Mouse (Mus musculus): ENCODE measurements around the gene Uckl1. TPM values are rescaled to one million over a fixed set of nuclear protein-coding genes. Genes with fewer than 3 reads are reported as not detected.

Gene Uckl1
- polyA plus RNA-seq, 1 experiment from 2014 or later = 38.3 TPM

DNA sequence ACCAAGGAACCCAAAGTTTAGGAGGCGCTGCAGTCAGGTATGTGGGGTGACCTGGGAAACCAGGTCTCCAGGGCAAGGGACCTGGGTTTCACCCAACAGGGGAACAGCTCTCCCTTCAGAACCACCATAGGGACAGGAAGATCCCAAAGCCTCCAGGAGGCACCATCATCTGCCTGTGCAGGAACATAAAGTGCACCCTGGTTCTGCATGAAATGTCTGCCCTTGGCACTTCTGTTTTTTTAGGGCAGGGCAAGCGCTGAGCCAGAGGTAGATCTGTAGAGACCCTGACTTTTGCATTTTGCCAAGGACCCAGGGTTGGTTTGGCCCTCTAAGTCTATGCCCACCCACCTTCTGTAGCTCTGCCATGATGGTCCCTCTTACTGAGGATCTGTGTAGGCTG is 2.3 kb downstream of the Uckl1 start:
- H3K27ac ChIP-seq (ENCODE audit: low read depth) = no peak overlapping the region
- peaks cover 38% of the 10 kb centered on the region for H3K36me3 ChIP-seq (ENCODE audit: insufficient read depth)
- DNase-seq = peak; percentile 18
- no peak for TF ChIP-seq CTCF (IDR thresholded peaks at IDR 0.05; ENCODE audit: low read depth)
- peak overlapping the region; percentile 98; the same call in 1 of the 2 replicates for H3K4me2 ChIP-seq
- WGBS = 77% methylated on average over 2 of the region's 2 CpGs
- no peaks in the 10 kb centered on the region for H3K9me3 ChIP-seq (ENCODE audit: low read depth, low read length)
- H3K4me3 ChIP-seq (ENCODE audit: low read depth, low read length) = no peak overlapping the region
- no peaks in the 10 kb centered on the region for H3K27me3 ChIP-seq (ENCODE audit: insufficient read depth, low read length)
- H3K9ac ChIP-seq = peak overlapping the region; percentile 9; the same call in 1 of the 2 replicates
- ATAC-seq (ENCODE audit: insufficient read depth) = no peak
- peaks cover 8% of the 10 kb centered on the region for H3K4me1 ChIP-seq (ENCODE audit: insufficient read depth)

DNA sequence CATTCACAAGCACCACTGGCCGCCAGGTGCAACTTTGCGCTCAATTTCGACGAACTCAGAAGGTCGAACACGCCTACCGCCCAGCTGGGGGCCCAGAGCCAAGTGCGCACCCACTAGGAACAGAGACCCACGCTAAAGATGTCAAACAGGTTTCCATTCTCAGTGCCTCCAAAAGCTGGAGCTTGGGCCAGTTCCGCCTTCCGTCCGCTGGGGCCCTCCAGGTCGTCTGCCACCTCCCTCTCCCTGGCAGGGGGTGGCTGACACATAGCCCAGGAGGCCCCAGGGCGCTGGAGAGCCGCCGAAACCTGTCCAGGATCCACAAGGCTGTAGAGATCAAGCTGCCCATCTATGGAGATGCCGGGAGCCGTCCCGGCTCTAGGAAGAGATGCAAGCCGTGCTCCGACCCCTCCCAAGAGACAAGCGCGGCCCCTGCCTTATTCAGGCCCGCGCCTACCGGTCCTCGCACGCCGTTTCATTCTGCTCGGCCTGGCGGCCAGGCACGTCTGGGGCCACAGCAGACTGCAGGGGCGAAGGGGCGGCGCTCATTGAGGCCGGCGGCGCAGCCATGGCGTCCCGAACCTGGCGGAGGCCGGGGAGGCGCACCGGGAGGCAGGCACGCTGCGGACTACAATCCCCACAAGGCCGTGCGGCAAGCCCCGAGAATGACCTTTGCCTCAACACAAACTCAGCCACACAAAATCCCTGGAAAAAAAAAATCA is 3.1 kb downstream of the Uckl1 start:
- H3K4me1 ChIP-seq (ENCODE audit: insufficient read depth) = peaks cover 8% of the 10 kb centered on the region
- peak overlapping the region; percentile 79 for H3K4me3 ChIP-seq (ENCODE audit: low read depth, low read length)
- ATAC-seq (ENCODE audit: insufficient read depth) (peak; percentile 82), DNase-seq (peak; percentile 88)
- peak overlapping the region; percentile 94 for H3K27ac ChIP-seq (ENCODE audit: low read depth)
- no peaks in the 10 kb centered on the region for H3K9me3 ChIP-seq (ENCODE audit: low read depth, low read length)
- no peaks in the 10 kb centered on the region for H3K27me3 ChIP-seq (ENCODE audit: insufficient read depth, low read length)
- peak overlapping the region; percentile 98 for H3K4me2 ChIP-seq
- H3K9ac ChIP-seq = peak overlapping the region; percentile 84
- WGBS = 1% methylated on average over 49 of the region's 49 CpGs
- TF ChIP-seq CTCF (IDR thresholded peaks at IDR 0.05; ENCODE audit: low read depth) = no peak
- peaks cover 30% of the 10 kb centered on the region for H3K36me3 ChIP-seq (ENCODE audit: insufficient read depth)

DNA sequence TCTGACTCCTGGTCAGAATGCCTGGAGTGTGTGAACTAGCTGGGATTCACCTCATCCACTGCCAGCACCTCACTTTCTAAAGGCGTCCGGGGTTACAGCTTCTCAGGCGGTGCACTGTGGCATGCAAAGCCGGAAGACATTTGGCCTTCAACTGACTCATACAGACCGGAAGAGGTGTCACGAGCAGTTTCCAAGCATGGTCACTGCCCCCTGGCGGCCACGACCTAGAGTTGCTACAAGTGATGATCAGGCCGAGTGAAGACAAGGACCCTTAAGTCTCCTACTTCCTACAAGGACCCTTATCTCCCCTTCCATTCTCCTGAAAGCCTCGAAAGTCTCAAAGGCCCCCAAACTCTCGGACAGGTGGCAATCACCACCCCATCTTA is 3.7 kb downstream of the Uckl1 start:
- H3K4me1 ChIP-seq (ENCODE audit: insufficient read depth) = peaks cover 8% of the 10 kb centered on the region
- no peaks in the 10 kb centered on the region for H3K27me3 ChIP-seq (ENCODE audit: insufficient read depth, low read length)
- peak; percentile 85 for ATAC-seq (ENCODE audit: insufficient read depth)
- H3K9me3 ChIP-seq (ENCODE audit: low read depth, low read length) = no peaks in the 10 kb centered on the region
- peaks cover 24% of the 10 kb centered on the region for H3K36me3 ChIP-seq (ENCODE audit: insufficient read depth)
- DNase-seq = peak; percentile 96
- TF ChIP-seq CTCF (IDR thresholded peaks at IDR 0.05; ENCODE audit: low read depth) = peak; percentile 95
- H3K9ac ChIP-seq = peak overlapping the region; percentile 84
- peak overlapping the region; percentile 98 for H3K4me2 ChIP-seq
- peak overlapping the region; percentile 79 for H3K4me3 ChIP-seq (ENCODE audit: low read depth, low read length)
- peak overlapping the region; percentile 94 for H3K27ac ChIP-seq (ENCODE audit: low read depth)
- WGBS = 1% methylated on average over 11 of the region's 11 CpGs

DNA sequence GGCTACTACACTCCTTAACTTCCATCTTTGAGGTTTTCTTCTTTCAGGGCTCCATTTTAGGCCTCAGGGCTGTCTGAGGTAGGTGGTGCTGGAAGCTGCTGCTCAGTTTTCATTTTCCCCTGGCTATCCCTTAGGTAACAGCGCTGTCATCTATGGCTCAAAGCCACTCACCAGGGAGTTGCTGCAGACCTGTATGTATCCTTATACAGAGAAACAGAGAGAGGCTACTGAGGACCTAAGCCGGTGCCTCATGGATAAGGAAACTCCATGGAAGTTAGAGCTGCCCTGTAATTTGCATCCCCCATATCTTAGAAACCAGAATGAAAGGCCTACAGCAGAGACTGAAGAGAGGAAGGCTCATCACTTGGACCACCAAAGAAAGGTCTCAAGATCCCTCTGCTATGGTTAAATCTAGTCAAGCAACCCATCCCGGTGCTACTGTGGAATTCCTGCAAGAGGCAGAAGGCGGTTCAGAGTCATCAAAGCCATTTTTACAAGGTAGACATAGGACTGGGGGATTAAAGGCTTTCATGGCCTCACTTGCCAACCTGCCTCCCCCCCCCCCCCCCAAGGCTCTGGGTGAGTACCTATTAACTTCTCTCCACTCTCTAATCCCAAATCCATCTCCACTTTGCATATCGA is 4.4 kb downstream of the Uckl1 start:
- peak overlapping the region; percentile 98 for H3K4me2 ChIP-seq
- peak overlapping the region; percentile 79 for H3K4me3 ChIP-seq (ENCODE audit: low read depth, low read length)
- no peaks in the 10 kb centered on the region for H3K27me3 ChIP-seq (ENCODE audit: insufficient read depth, low read length)
- DNase-seq (no peak), ATAC-seq (ENCODE audit: insufficient read depth) (no peak)
- 74% methylated on average over 5 of the region's 5 CpGs for WGBS
- H3K9me3 ChIP-seq (ENCODE audit: low read depth, low read length) = no peaks in the 10 kb centered on the region
- H3K27ac ChIP-seq (ENCODE audit: low read depth) = peak overlapping the region; percentile 94
- TF ChIP-seq CTCF (IDR thresholded peaks at IDR 0.05; ENCODE audit: low read depth) = no peak
- H3K4me1 ChIP-seq (ENCODE audit: insufficient read depth) = peaks cover 8% of the 10 kb centered on the region
- peaks cover 17% of the 10 kb centered on the region for H3K36me3 ChIP-seq (ENCODE audit: insufficient read depth)
- peak overlapping the region; percentile 84 for H3K9ac ChIP-seq

DNA sequence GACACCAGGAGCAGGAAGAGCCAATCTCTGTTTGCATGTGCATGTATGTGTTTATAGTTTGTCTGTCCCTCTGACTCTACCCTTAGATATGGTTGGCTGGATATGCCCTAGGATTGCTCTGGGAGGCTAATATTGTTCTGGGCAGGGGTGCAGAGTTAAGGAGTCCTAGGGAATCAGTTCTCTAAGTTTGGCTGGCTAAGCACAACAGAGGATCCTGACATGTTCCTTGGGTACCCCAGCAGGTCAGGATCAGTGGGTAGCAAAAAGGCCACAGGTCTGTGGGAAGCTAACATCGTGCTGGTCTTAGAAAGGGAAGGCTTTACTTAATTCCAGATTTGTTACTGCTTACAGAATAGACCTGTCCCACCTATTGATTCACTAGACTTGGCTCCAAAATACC is 5.0 kb downstream of the Uckl1 start:
- ATAC-seq (ENCODE audit: insufficient read depth) (no peak), DNase-seq (no peak)
- no peak overlapping the region for H3K27ac ChIP-seq (ENCODE audit: low read depth)
- no peak overlapping the region for H3K4me2 ChIP-seq
- no peaks in the 10 kb centered on the region for H3K27me3 ChIP-seq (ENCODE audit: insufficient read depth, low read length)
- peaks cover 13% of the 10 kb centered on the region for H3K36me3 ChIP-seq (ENCODE audit: insufficient read depth)
- H3K4me3 ChIP-seq (ENCODE audit: low read depth, low read length) = no peak overlapping the region
- no peaks in the 10 kb centered on the region for H3K9me3 ChIP-seq (ENCODE audit: low read depth, low read length)
- 87% methylated on average over 1 of the region's 1 CpGs for WGBS
- no peak overlapping the region for H3K9ac ChIP-seq
- peaks cover 8% of the 10 kb centered on the region for H3K4me1 ChIP-seq (ENCODE audit: insufficient read depth)
- TF ChIP-seq CTCF (IDR thresholded peaks at IDR 0.05; ENCODE audit: low read depth) = no peak

DNA sequence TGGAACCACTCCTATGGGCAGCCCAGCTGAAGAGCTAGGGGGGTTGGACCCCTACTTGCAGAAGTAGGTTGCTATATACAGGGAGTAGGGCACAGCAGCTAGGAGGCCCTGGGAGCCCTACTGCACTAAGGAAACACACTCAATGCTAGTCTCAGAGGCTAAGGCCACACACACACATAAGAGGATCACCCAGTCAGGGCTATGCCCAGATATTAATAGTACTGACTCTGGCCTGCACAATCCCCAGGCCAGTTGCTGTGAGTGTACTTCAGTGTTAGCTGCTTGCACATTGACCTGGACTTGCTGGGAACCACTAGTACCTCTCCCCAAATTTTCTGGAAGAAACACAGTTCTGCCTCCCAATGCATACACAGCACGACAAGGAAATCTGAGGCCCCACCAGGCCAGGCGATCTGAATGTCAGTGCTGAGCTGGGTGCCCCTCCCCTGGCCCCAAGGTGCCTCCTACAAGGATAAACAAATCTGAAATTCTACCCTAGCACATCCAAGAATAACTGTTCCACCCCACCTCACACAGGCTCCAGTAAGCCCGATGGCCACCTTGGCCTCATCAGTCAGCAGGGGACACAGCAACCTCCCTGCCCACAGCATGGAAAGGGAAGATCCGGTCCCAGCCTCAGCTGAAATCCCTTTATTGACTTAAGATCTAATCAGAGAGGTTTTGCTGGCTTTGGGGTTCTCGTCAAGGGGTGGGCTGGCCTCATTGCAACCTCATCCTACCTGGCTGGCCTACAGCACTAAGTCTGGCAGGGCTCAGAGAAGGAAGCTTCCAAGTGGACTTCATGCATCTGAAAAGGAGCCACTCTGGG is 5.7 kb downstream of the Uckl1 start:
- no peak for TF ChIP-seq CTCF (IDR thresholded peaks at IDR 0.05; ENCODE audit: low read depth)
- DNase-seq = no peak
- H3K4me1 ChIP-seq (ENCODE audit: insufficient read depth) = peaks cover 8% of the 10 kb centered on the region
- H3K27me3 ChIP-seq (ENCODE audit: insufficient read depth, low read length) = no peaks in the 10 kb centered on the region
- WGBS = 12% methylated on average over 5 of the region's 5 CpGs
- no peak overlapping the region for H3K4me2 ChIP-seq
- ATAC-seq (ENCODE audit: insufficient read depth) = no peak
- no peaks in the 10 kb centered on the region for H3K9me3 ChIP-seq (ENCODE audit: low read depth, low read length)
- H3K4me3 ChIP-seq (ENCODE audit: low read depth, low read length) = no peak overlapping the region
- no peak overlapping the region for H3K27ac ChIP-seq (ENCODE audit: low read depth)
- H3K36me3 ChIP-seq (ENCODE audit: insufficient read depth) = peaks cover 13% of the 10 kb centered on the region
- H3K9ac ChIP-seq = no peak overlapping the region
